Mouse (Mus musculus) MEL (cell line): ENCODE data around the gene Nudt9. TPM values are rescaled to one million over a fixed set of nuclear protein-coding genes. Genes with fewer than 3 reads are reported as not detected.

Source experiments
- DNase-seq: peaks from one replicate; pipeline ENCODE4 v3.0.0; 2011; ENCODE audit warnings: low read depth, low spot score
- H3K27ac ChIP-seq: 2 replicates; pipeline ENCODE4 v1.5.1; 2012; ENCODE audit warnings: low read depth, mild to moderate bottlenecking, control low read depth, low read length, moderate library complexity; ENCODE audit not compliant: control insufficient read depth
- H3K27me3 ChIP-seq, 2 experiments: fragments of 150-350 bp in 1 of 2; sonication (generic) in 1 of 2; 2 replicates each; pipeline ENCODE4 v1.6.1; 2012; ENCODE audit warnings: low read length in 2 of 2, mild to moderate bottlenecking in 2 of 2, improper control_type of control experiment in 1 of 2, moderate library complexity in 1 of 2; ENCODE audit not compliant: insufficient read depth in 2 of 2, control insufficient read depth in 1 of 2
- H3K36me3 ChIP-seq, 2 experiments: 2 replicates each; pipeline ENCODE4 v1.6.1; 2012 to 2014; ENCODE audit warnings: low read length in 2 of 2, improper control_type of control experiment in 1 of 2, inconsistent platforms in 1 of 2, mild to moderate bottlenecking in 1 of 2; ENCODE audit not compliant: insufficient read depth in 2 of 2, control insufficient read depth in 1 of 2
- H3K4me1 ChIP-seq, 2 experiments: fragments of 150-350 bp in 1 of 2; sonication (generic) in 1 of 2; 2 replicates each; pipeline ENCODE4 v1.6.1; 2012; ENCODE audit warnings: low read length in 2 of 2, improper control_type of control experiment in 1 of 2, mild to moderate bottlenecking in 1 of 2; ENCODE audit not compliant: insufficient read depth in 2 of 2, control insufficient read depth in 1 of 2
- H3K4me3 ChIP-seq, 2 experiments: fragments of 150-350 bp in 1 of 2; sonication (generic) in 1 of 2; 2 replicates each; pipeline ENCODE4 v1.5.1; 2012; ENCODE audit warnings: low read depth in 2 of 2, low read length in 2 of 2, mild to moderate bottlenecking in 2 of 2, moderate library complexity in 2 of 2, control low read depth in 1 of 2, improper control_type of control experiment in 1 of 2; ENCODE audit not compliant: control insufficient read depth in 1 of 2, insufficient read depth in 1 of 2
- H3K79me2 ChIP-seq: 2 replicates; pipeline ENCODE4 v1.6.1; 2012; ENCODE audit warnings: mild to moderate bottlenecking, low read length, moderate library complexity; ENCODE audit not compliant: control insufficient read depth, poor library complexity, insufficient read depth
- H3K9ac ChIP-seq: 2 replicates; pipeline ENCODE4 v1.6.1; 2012; ENCODE audit warnings: low read depth, mild to moderate bottlenecking, control low read depth, low read length, moderate library complexity; ENCODE audit not compliant: control insufficient read depth, poor library complexity, severe bottlenecking
- H3K9me3 ChIP-seq: fragments of 150-350 bp; sonication (generic); replicated peaks from 2 replicates; pipeline ENCODE4 v1.6.1; 2012; ENCODE audit warnings: mild to moderate bottlenecking, low read length, improper control_type of control experiment, moderate library complexity; ENCODE audit not compliant: insufficient read depth
- CHD2 ChIP-seq: IDR thresholded peaks from 2 replicates; pipeline ENCODE4 v1.6.1; 2011; ENCODE audit warnings: low read length, improper control_type of control experiment
- CTCF ChIP-seq, 3 experiments: IDR thresholded peaks in 2 of 3; conservative IDR thresholded peaks in 1 of 3; 2 replicates each; pipeline ENCODE4 v1.5.1; 2011 to 2012; ENCODE audit warnings: low read length in 3 of 3, low read depth in 2 of 3, mild to moderate bottlenecking in 2 of 3, improper control_type of control experiment in 1 of 3, inconsistent platforms in 1 of 3, mixed read lengths in 1 of 3, moderate library complexity in 1 of 3; ENCODE audit not compliant: control insufficient read depth in 1 of 3, insufficient read depth in 1 of 3, poor library complexity in 1 of 3, severe bottlenecking in 1 of 3
- GABPA ChIP-seq: IDR thresholded peaks from 2 replicates; pipeline ENCODE4 v1.6.1; 2012; ENCODE audit warnings: low read depth, mild to moderate bottlenecking, inconsistent platforms, low read length, improper control_type of control experiment, moderate library complexity
- MAFK ChIP-seq: IDR thresholded peaks from 2 replicates; pipeline ENCODE4 v1.6.1; 2011; ENCODE audit warnings: low read depth, mild to moderate bottlenecking, low read length, improper control_type of control experiment, borderline replicate concordance
- MAZ ChIP-seq: IDR thresholded peaks from 2 replicates; pipeline ENCODE4 v1.6.1; 2012; ENCODE audit warnings: low read depth, mild to moderate bottlenecking, inconsistent platforms, low read length, improper control_type of control experiment
- MXI1 ChIP-seq: IDR thresholded peaks from 2 replicates; pipeline ENCODE4 v1.6.1; 2011; ENCODE audit warnings: mild to moderate bottlenecking, low read depth, low read length, improper control_type of control experiment
- RAD21 ChIP-seq: IDR thresholded peaks from 2 replicates; pipeline ENCODE4 v1.6.1; 2011; ENCODE audit warnings: mild to moderate bottlenecking, low read depth, low read length, improper control_type of control experiment
- SMC3 ChIP-seq: IDR thresholded peaks from 2 replicates; pipeline ENCODE4 v1.6.1; 2011; ENCODE audit warnings: low read depth, low read length, improper control_type of control experiment
- TAL1 ChIP-seq: IDR thresholded peaks from 2 replicates; pipeline ENCODE4 v1.6.1; 2012; ENCODE audit warnings: mild to moderate bottlenecking, inconsistent platforms, low read length, moderate library complexity, mixed read lengths
- TBP ChIP-seq: IDR thresholded peaks from 2 replicates; pipeline ENCODE4 v1.8.0; 2011; ENCODE audit warnings: low read depth, low read length, improper control_type of control experiment
- UBTF ChIP-seq: IDR thresholded peaks from 2 replicates; pipeline ENCODE4 v1.6.1; 2012; ENCODE audit warnings: low read depth, mild to moderate bottlenecking, inconsistent platforms, low read length, improper control_type of control experiment, moderate library complexity, borderline replicate concordance; ENCODE audit not compliant: insufficient read depth
- USF2 ChIP-seq, 2 experiments: IDR thresholded peaks; 2 replicates each; pipeline ENCODE4 v1.6.1; 2011 to 2012; ENCODE audit warnings: improper control_type of control experiment in 2 of 2, low read length in 2 of 2, borderline replicate concordance in 1 of 2, inconsistent platforms in 1 of 2, low read depth in 1 of 2, mild to moderate bottlenecking in 1 of 2; ENCODE audit not compliant: insufficient read depth in 1 of 2
- ZC3H11A ChIP-seq: IDR thresholded peaks from 2 replicates; pipeline ENCODE4 v1.6.1; 2012; ENCODE audit warnings: low read depth, mild to moderate bottlenecking, inconsistent platforms, low read length, improper control_type of control experiment
- ZKSCAN1 ChIP-seq: IDR thresholded peaks from 2 replicates; pipeline ENCODE4 v1.6.1; 2012; ENCODE audit warnings: low read depth, mild to moderate bottlenecking, inconsistent platforms, low read length, improper control_type of control experiment, moderate library complexity
- ZMIZ1 ChIP-seq: IDR thresholded peaks from 2 replicates; pipeline ENCODE4 v1.6.1; 2012; ENCODE audit warnings: low read depth, mild to moderate bottlenecking, inconsistent platforms, low read length, improper control_type of control experiment, moderate library complexity
- ZNF384 ChIP-seq: IDR thresholded peaks from 2 replicates; pipeline ENCODE4 v1.6.1; 2012; ENCODE audit warnings: low read depth, mild to moderate bottlenecking, inconsistent platforms, low read length, improper control_type of control experiment
- polyA plus RNA-seq, 2 experiments: library from polyadenylated mRNA; stranded (reverse) in 1 of 2; unstranded in 1 of 2; fragments of >175 nt in 1 of 2; fragments of >200 nt in 1 of 2; gene quantifications; 2 replicates each; pipeline versions ENCODE4 v1.2.1 to v1.2.4; 2012; ENCODE audit warnings: low replicate concordance in 2 of 2, low read depth in 1 of 2; ENCODE audit not compliant: insufficient read length in 2 of 2, insufficient read depth in 1 of 2, missing spikeins in 1 of 2
- total RNA-seq: library from RNA; depleted of rRNA; stranded (reverse); fragments of 300-350 nt; gene quantifications from 2 replicates; pipeline ENCODE4 v1.2.3, GENCODE M21; 2012

Nudt9 gene
- total and polyA plus RNA-seq, 3 experiments = 102 to 125 TPM; not detected in 1

DNA sequence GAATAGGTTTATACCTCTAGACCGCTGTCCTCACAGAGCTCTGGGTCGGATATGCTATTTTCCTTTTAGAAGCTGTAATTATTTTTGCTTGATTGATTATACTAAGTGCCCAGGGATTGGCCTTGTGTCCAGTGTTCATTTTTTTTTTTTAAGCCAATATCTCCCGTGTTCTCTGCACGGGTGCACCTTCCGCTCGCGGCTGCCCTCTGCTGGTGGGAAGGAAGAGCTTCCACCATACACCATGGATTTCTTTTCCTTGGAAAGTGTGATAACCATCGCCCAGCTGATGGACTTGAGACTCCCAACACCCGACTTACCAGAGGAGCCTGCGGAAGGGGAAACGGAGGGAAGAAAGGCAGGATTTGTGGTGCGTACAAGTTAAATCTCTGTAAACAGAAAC is 28.3 kb downstream of the Nudt9 start:
- Histone ChIP-seq H3K27ac (no peak overlapping the region), H3K9ac (no peak overlapping the region), H3K4me3 (no peak overlapping the region), H3K9me3 (no peaks in the 10 kb centered on the region), H3K36me3 (no peaks in the 10 kb centered on the region), H3K79me2 (no peaks in the 10 kb centered on the region), H3K27me3 (no peaks in the 10 kb centered on the region), H3K4me1 (no peaks in the 10 kb centered on the region)
- DNase-seq = peak; percentile 72
- TF ChIP-seq TBP (no peak), MAFK (no peak), CTCF (IDR thresholded peaks at IDR 0.05 in 2 of 3, conservative IDR thresholded peaks at IDR 0.05 in 1 of 3; ENCODE audit: control insufficient read depth in 1 of 3, insufficient read depth in 1 of 3, low read depth in 2 of 3, low read length in 3 of 3, poor library complexity in 1 of 3, severe bottlenecking in 1 of 3) (peak; percentile 73 to 89 (median 76)), RAD21 (peak; percentile 65), TAL1 (no peak), ZC3H11A (peak; percentile 61), ZMIZ1 (no peak), SMC3 (peak; percentile 91), UBTF (no peak), ZNF384 (peak; percentile 79), USF2 (IDR thresholded peaks at IDR 0.05; ENCODE audit: borderline replicate concordance in 1 of 2, insufficient read depth in 1 of 2, low read depth in 1 of 2, low read length in 2 of 2) (no peak)

DNA sequence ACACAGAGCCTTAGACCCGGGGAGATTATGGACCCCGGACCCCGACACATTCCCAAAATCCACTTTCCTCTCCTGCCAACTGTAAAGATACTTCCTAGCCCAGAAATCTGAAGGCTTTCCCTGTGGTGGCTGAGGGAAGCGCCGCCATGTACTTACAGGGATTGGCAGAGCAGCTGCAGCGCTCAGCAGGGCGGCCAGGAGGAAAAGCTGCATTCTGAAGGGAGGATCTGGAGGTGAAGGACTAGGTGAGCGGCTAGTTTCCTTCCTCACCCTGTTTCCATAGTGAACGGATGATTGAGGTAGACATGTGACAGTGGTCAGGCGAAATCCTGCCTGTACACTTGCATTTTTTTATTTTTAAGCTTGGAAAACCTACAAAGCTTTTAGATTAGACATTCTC is 30.3 kb downstream of the Nudt9 start:
- Histone ChIP-seq H3K36me3 (no peaks in the 10 kb centered on the region), H3K4me1 (no peaks in the 10 kb centered on the region), H3K27me3 (no peaks in the 10 kb centered on the region), H3K9me3 (no peaks in the 10 kb centered on the region), H3K4me3 (no peak overlapping the region), H3K79me2 (no peaks in the 10 kb centered on the region), H3K9ac (no peak overlapping the region), H3K27ac (no peak overlapping the region)
- TF ChIP-seq MXI1 = no peak
- no peak for DNase-seq

DNA sequence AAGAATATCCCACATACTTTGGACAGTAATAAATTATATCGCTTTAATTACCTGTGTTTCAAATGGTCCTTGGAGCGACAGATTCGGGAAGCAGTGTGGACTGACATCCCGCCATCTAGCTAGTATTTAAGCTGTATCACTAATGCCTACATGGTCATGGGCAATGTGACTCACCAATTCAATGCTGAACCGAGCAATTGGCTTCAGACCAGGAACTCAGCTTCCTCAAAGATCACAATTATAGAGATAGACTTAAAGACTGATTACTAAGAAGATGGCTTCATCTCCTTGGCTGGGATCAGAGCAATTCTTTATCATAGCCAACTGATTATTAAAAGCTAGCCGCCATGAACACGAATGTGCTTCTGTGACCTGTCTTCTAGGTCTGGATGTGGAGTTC is 31.4 kb downstream of the Nudt9 start, which contains the start of gene Gm17660:
Gm17660 (minus strand) TSS at position 101 of the 400 bp plus-strand sequence.
- no peak for TF ChIP-seq CHD2
- TF ChIP-seq GABPA = no peak
- no peak for TF ChIP-seq ZKSCAN1
- TF ChIP-seq MAZ = no peak
- no peak for TF ChIP-seq TAL1
- no peaks in the 10 kb centered on the region for H3K27me3 ChIP-seq
- H3K79me2 ChIP-seq = no peaks in the 10 kb centered on the region
- no peaks in the 10 kb centered on the region for H3K4me1 ChIP-seq
- no peak within 1 kb of the TSS for H3K9ac ChIP-seq
- no peaks in the 10 kb centered on the region for H3K9me3 ChIP-seq
- no peak within 1 kb of the TSS for H3K4me3 ChIP-seq
- DNase-seq = no peak
- no peak within 1 kb of the TSS for H3K27ac ChIP-seq
- H3K36me3 ChIP-seq = no peaks in the 10 kb centered on the region
